In the genomic region with DNA sequence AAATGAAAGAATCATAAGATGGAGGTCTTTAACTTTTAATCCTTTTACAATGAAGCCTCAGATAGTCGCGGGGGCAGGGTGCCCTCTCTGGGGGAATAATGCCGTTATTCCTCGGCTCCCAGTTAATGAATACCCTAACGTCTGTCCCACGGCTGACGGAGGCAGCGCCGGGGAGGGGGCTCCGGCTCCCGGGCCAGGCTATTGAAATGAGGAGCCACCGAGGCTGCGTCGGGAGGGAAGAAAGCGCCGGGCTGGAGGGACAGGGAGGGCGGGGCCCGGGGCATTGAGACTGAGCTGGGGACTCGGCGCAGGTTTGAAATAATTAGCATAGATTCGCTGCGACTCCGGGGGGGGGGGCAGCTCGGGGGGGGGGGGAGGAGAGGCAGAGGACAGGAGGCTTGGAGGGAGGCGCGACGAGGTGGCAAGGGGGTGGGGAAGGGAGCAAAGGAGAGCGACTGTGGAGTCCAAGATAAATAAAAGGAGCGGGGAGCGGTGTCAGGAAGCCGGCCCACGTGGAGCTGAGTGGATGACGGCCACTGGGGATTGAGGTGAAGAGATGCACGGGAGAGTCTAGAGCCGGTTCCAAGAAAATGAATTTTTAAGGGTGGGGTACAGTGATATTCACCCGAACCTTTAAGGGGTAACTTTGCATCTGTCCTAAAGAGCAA, we compare ENCODE assay signal across 8 mouse cellular contexts. TPM values are rescaled to one million over a fixed set of nuclear protein-coding genes. Genes with fewer than 3 reads are reported as not detected.
DNase-seq lines count a peak whose midpoint lies in the region; ATAC-seq and TF ChIP-seq lines count a peak whose summit lies in the region.

No protein-coding gene starts in this region.

- H3K4me3 ChIP-seq in lung, embryonic 16.5 days (ENCODE audit: low read length) = peak overlapping the region; percentile 55
- peak overlapping the region; percentile 76 for H3K4me3 ChIP-seq in embryonic facial prominence, embryonic 10.5 days
- peak overlapping the region; percentile 50 for H3K4me3 ChIP-seq in heart, postnatal 0 days (ENCODE audit: low read depth, low read length)
- H3K4me3 ChIP-seq in limb, embryonic 15.5 days = peak overlapping the region; percentile 47
- H3K4me3 ChIP-seq in neural tube, embryonic 15.5 days (replicated peaks) = peak overlapping the region; percentile 40

- no peak for TF ChIP-seq EP300 in heart, postnatal 0 days (IDR thresholded peaks at IDR 0.05; ENCODE audit: low read depth)

- TF ChIP-seq CTCF in heart, postnatal 0 days (IDR thresholded peaks at IDR 0.05; ENCODE audit: low read depth) = no peak

- H3K9me3 ChIP-seq in lung, embryonic 16.5 days (ENCODE audit: control insufficient read depth, low read length) = no peaks in the 10 kb centered on the region
- no peaks in the 10 kb centered on the region for H3K9me3 ChIP-seq in embryonic facial prominence, embryonic 10.5 days
- H3K9me3 ChIP-seq in heart, postnatal 0 days (replicated peaks; ENCODE audit: control insufficient read depth, low read length) = no peaks in the 10 kb centered on the region
- no peaks in the 10 kb centered on the region for H3K9me3 ChIP-seq in limb, embryonic 15.5 days
- no peaks in the 10 kb centered on the region for H3K9me3 ChIP-seq in neural tube, embryonic 15.5 days (replicated peaks)

- H3K4me1 ChIP-seq in lung, embryonic 16.5 days (replicated peaks; ENCODE audit: control insufficient read depth, insufficient read depth, low read length) = peaks cover 29% of the 10 kb centered on the region
- H3K4me1 ChIP-seq in embryonic facial prominence, embryonic 10.5 days = peaks cover 50% of the 10 kb centered on the region
- peaks cover 10% of the 10 kb centered on the region; the same call in 1 of the 2 replicates for H3K4me1 ChIP-seq in heart, postnatal 0 days (ENCODE audit: control insufficient read depth, insufficient read depth)
- H3K4me1 ChIP-seq in limb, embryonic 15.5 days = peaks cover 39% of the 10 kb centered on the region
- H3K4me1 ChIP-seq in neural tube, embryonic 15.5 days = peaks cover 38% of the 10 kb centered on the region

- peak overlapping the region; percentile 57 for H3K9ac ChIP-seq in lung, embryonic 16.5 days (ENCODE audit: low read length)
- no peak overlapping the region for H3K9ac ChIP-seq in heart, postnatal 0 days (replicated peaks; ENCODE audit: low read depth, low read length)
- H3K9ac ChIP-seq in limb, embryonic 15.5 days = no peak overlapping the region
- peak overlapping the region; percentile 36 for H3K9ac ChIP-seq in neural tube, embryonic 15.5 days (replicated peaks)

- WGBS in lung, embryonic 16.5 days = under 1% methylated on average over 29 of the region's 36 CpGs
- WGBS in embryonic facial prominence, embryonic 10.5 days = under 1% methylated on average over 35 of the region's 36 CpGs
- 1% methylated on average over 31 of the region's 36 CpGs for WGBS in heart, postnatal 0 days
- under 1% methylated on average over 30 of the region's 36 CpGs for WGBS in limb, embryonic 15.5 days
- WGBS in neural tube, embryonic 15.5 days = 1% methylated on average over 28 of the region's 36 CpGs

- no peak for DNase-seq in lung, postnatal 14 days
- peak; percentile 82 for DNase-seq in embryonic facial prominence, embryonic 10.5 days (ENCODE audit: low spot score)
- DNase-seq in heart, postnatal 0 days (ENCODE audit: low spot score) = no peak
- no peak for DNase-seq in left cerebral cortex, adult 11 months (ENCODE audit: low spot score)

- no peak for ATAC-seq in lung, embryonic 16.5 days (ENCODE audit: low read depth)
- ATAC-seq in heart, postnatal 0 days (ENCODE audit: insufficient read depth, low read depth) = no peak
- ATAC-seq in limb, embryonic 15.5 days (ENCODE audit: insufficient number of reproducible peaks, low FRiP score, low TSS enrichment, low read depth) = no peak
- no peak for ATAC-seq in neural tube, embryonic 15.5 days (ENCODE audit: low FRiP score)
- no peak for ATAC-seq in megakaryocyte progenitor cell, adult 5-6 weeks (replicated peaks; ENCODE audit: poor library complexity)

- H3K27ac ChIP-seq in lung, embryonic 16.5 days (ENCODE audit: low read length) = peak overlapping the region; percentile 49; the same call in 1 of the 2 replicates
- H3K27ac ChIP-seq in embryonic facial prominence, embryonic 10.5 days (replicated peaks) = peak overlapping the region; percentile 72
- no peak overlapping the region for H3K27ac ChIP-seq in heart, postnatal 0 days (ENCODE audit: low read depth)
- peak overlapping the region; percentile 82 for H3K27ac ChIP-seq in limb, embryonic 15.5 days
- peak overlapping the region; percentile 30; the same call in 1 of the 2 replicates for H3K27ac ChIP-seq in neural tube, embryonic 15.5 days (replicated peaks)

- H3K27me3 ChIP-seq in lung, embryonic 16.5 days (ENCODE audit: control insufficient read depth, insufficient read depth, low read depth, low read length) = peaks cover 17% of the 10 kb centered on the region
- H3K27me3 ChIP-seq in embryonic facial prominence, embryonic 10.5 days (replicated peaks; ENCODE audit: low read depth, poor library complexity, severe bottlenecking) = peaks cover 78% of the 10 kb centered on the region
- peaks cover 43% of the 10 kb centered on the region for H3K27me3 ChIP-seq in heart, postnatal 0 days (ENCODE audit: control insufficient read depth, insufficient read depth, low read length)
- H3K27me3 ChIP-seq in limb, embryonic 15.5 days = peaks cover 18% of the 10 kb centered on the region; the same call in 1 of the 2 replicates
- H3K27me3 ChIP-seq in neural tube, embryonic 15.5 days (replicated peaks) = 0 out of 2 replicates have a peak, but pooled peaks cover 13% of the 10 kb centered on the region

- peak overlapping the region; percentile 97 for H3K4me2 ChIP-seq in lung, embryonic 16.5 days (ENCODE audit: low read depth, low read length)
- peak overlapping the region; percentile 96 for H3K4me2 ChIP-seq in heart, postnatal 0 days (ENCODE audit: low read depth, low read length)
- peak overlapping the region; percentile 78 for H3K4me2 ChIP-seq in limb, embryonic 15.5 days
- peak overlapping the region; percentile 95 for H3K4me2 ChIP-seq in neural tube, embryonic 15.5 days

- H3K36me3 ChIP-seq in lung, embryonic 16.5 days (ENCODE audit: control insufficient read depth, insufficient read depth, low read length) = no peaks in the 10 kb centered on the region
- H3K36me3 ChIP-seq in embryonic facial prominence, embryonic 10.5 days (replicated peaks) = no peaks in the 10 kb centered on the region
- H3K36me3 ChIP-seq in heart, postnatal 0 days (replicated peaks; ENCODE audit: control insufficient read depth, insufficient read depth, low read length) = no peaks in the 10 kb centered on the region
- no peaks in the 10 kb centered on the region for H3K36me3 ChIP-seq in limb, embryonic 15.5 days
- no peaks in the 10 kb centered on the region for H3K36me3 ChIP-seq in neural tube, embryonic 15.5 days

RNA-seq across cellular contexts. Expression of a gene that starts 2.9 kb away (rescaled TPM):
- 1.0 and 1.3 TPM in 2 replicates for polyA plus RNA-seq in lung, embryonic 16.5 days (2015; fragmentation: Nextera tagmentation; extraction: Ambion mirVana)
- 1.1 and 1.2 TPM in 2 replicates for polyA plus RNA-seq in embryonic facial prominence, embryonic 10.5 days (2016; fragmentation: Nextera tagmentation; extraction: Ambion mirVana)
- 0.85 TPM in 1 of 2 replicates, not detected in the other for total RNA-seq in heart, postnatal 0 days (2014; rRNA removed; ENCODE audit: low replicate concordance)
- polyA plus RNA-seq in heart, postnatal 0 days (2015; fragmentation: Nextera tagmentation; extraction: Ambion mirVana) = 0.14 TPM in 1 of 2 replicates, not detected in the other
- polyA plus RNA-seq in limb, embryonic 15.5 days (2015; fragmentation: Nextera tagmentation; extraction: Ambion mirVana) = 4.1 and 4.3 TPM in 2 replicates
- 4.8 and 5.1 TPM in 2 replicates for polyA plus RNA-seq in neural tube, embryonic 15.5 days (2015; fragmentation: Nextera tagmentation; extraction: Ambion mirVana)
- total RNA-seq in megakaryocyte progenitor cell, adult 5-6 weeks (2015) = not detected in 2 replicates
- total RNA-seq in megakaryocyte progenitor cell, adult 5-6 weeks (2017) = not detected in 2 replicates

Comparison
In these comparisons a context has a peak if more than half of its experiments do, and no peak if none do; other contexts are left out.
1. H3K9ac ChIP-seq: peak in lung, embryonic 16.5 days (single experiment) and neural tube, embryonic 15.5 days (single experiment); none in heart, postnatal 0 days (single experiment) and limb, embryonic 15.5 days (single experiment).
2. Peak in every context shown above with its lines, with median percentiles within 50 percentile points of each other: H3K4me2 ChIP-seq and H3K4me3 ChIP-seq.